Mouse (Mus musculus): ENCODE data around the gene Olfr1290. TPM values are rescaled to one million over a fixed set of nuclear protein-coding genes. Genes with fewer than 3 reads are reported as not detected.

Gene Olfr1290
- not detected in 2 replicates for polyA plus RNA-seq (2015; fragmentation: Nextera tagmentation; extraction: Ambion mirVana)

GRCm38 (mm10) chr2:111493729-111494128 is at the start of gene Olfr1290:
Gene Olfr1290 (minus strand): TSS chr2:111493829.
- Histone ChIP-seq H3K9me3 (no peaks in the 10 kb centered on the region), H3K4me2 (no peak within 1 kb of the TSS), H3K9ac (no peak within 1 kb of the TSS), H3K36me3 (no peaks in the 10 kb centered on the region), H3K4me1 (no peaks in the 10 kb centered on the region), H3K27me3 (no peaks in the 10 kb centered on the region), H3K27ac (no peak within 1 kb of the TSS), H3K4me3 (no peak within 1 kb of the TSS)
- WGBS = 74% methylated on average over 5 of the region's 5 CpGs
- no peak for ATAC-seq (ENCODE audit: insufficient number of reproducible peaks, insufficient read depth, low FRiP score, low TSS enrichment, low read depth)

DNA sequence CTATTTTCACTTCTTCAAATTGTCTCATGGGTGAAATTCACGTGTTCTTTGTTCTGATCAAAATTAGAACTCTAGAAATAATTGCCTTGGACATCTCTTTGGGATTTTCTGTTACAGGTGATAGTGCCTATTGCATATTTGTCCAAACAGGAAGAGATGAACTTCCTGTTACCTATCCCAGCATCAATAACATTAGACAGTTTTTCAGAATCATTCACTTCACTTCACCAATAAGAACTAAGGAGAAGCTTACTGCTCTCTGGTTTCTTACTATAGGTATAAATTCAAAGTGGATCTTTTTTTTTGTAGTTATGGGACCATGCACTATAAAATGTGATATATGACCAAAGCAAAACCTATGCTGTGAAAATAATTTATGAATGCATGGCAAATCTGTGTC is 46.6 kb upstream of the Olfr1290 start, which contains the start of gene Olfr1294:
Gene Olfr1294, minus strand, starts transcription at position 101 of the 400 bp plus-strand sequence.
- no peak for ATAC-seq (ENCODE audit: insufficient number of reproducible peaks, insufficient read depth, low FRiP score, low TSS enrichment, low read depth)
- Histone ChIP-seq H3K4me2 (no peak within 1 kb of the TSS), H3K4me3 (no peak within 1 kb of the TSS), H3K9ac (no peak within 1 kb of the TSS), H3K27me3 (no peaks in the 10 kb centered on the region), H3K4me1 (no peaks in the 10 kb centered on the region), H3K36me3 (no peaks in the 10 kb centered on the region), H3K9me3 (no peaks in the 10 kb centered on the region), H3K27ac (no peak within 1 kb of the TSS)
- WGBS = 45% methylated on average over 1 of the region's 1 CpGs

- no peak for ATAC-seq (ENCODE audit: insufficient number of reproducible peaks, insufficient read depth, low FRiP score, low TSS enrichment, low read depth)
- no peak within 1 kb of the TSS for H3K4me2 ChIP-seq
- H3K27me3 ChIP-seq = no peaks in the 10 kb centered on the region
- no peaks in the 10 kb centered on the region for H3K4me1 ChIP-seq
- 85% methylated on average over 1 of the region's 1 CpGs for WGBS
- H3K36me3 ChIP-seq = no peaks in the 10 kb centered on the region
- H3K27ac ChIP-seq = no peak within 1 kb of the TSS
- H3K4me3 ChIP-seq = no peak within 1 kb of the TSS
- no peak within 1 kb of the TSS for H3K9ac ChIP-seq
- peaks cover 3% of the 10 kb centered on the region; the same call in 1 of the 2 replicates for H3K9me3 ChIP-seq
Measured at GRCm38 (mm10) chr2:111524903-111525302, 31.3 kb upstream of the Olfr1290 start, which contains the start of gene Olfr1293-ps. Gene Olfr1293-ps (plus strand): TSS chr2:111525203.

- ATAC-seq (ENCODE audit: insufficient number of reproducible peaks, insufficient read depth, low FRiP score, low TSS enrichment, low read depth) = no peak
- whole genome bisulfite sequencing = 83% methylated on average over 10 of the region's 10 CpGs
- no peak overlapping the region for H3K4me3 ChIP-seq
Measured at GRCm38 (mm10) chr2:111517451-111517850, 23.8 kb upstream of the Olfr1290 start.

GRCm38 (mm10) chr2:111496880-111497279 is 3.3 kb upstream of the Olfr1290 start, which contains the start of gene Olfr1291-ps1:
Gene Olfr1291-ps1 (plus strand): TSS chr2:111497180.
- 91% methylated on average over 3 of the region's 3 CpGs for WGBS
- ATAC-seq (ENCODE audit: insufficient number of reproducible peaks, insufficient read depth, low FRiP score, low TSS enrichment, low read depth) = no peak

More at GRCm38 (mm10) chr2:111517451-111517850, 23.8 kb upstream of the Olfr1290 start:
- no peak overlapping the region for H3K4me2 ChIP-seq
- no peak overlapping the region for H3K9ac ChIP-seq
- no peaks in the 10 kb centered on the region for H3K27me3 ChIP-seq
- no peaks in the 10 kb centered on the region for H3K36me3 ChIP-seq
- no peaks in the 10 kb centered on the region for H3K4me1 ChIP-seq
- H3K27ac ChIP-seq = no peak overlapping the region
- H3K9me3 ChIP-seq = peaks cover 3% of the 10 kb centered on the region; the same call in 1 of the 2 replicates

DNA sequence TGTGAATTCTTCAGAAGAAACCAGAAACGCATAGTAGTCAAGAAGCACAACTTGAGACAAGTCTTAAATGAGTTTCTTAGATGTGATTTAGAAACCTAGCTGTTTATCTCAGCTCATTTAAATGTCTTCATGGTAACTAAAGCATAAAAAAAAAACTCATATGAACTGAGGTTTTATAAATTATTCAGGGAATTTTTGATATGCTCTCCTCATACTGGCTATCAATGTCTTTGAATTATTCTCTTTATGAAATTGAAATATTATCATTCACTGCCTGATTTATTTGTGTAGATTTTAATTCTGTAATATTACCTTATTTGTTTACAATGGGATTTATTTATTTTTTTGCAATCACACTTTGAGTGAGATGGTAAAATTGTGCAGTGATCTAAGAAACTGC is 13.1 kb downstream of the Olfr1290 start, which contains the start of gene Olfr1289:
Gene Olfr1289, plus strand, starts transcription at position 301 of the 400 bp plus-strand sequence.
- 76% methylated on average over 1 of the region's 1 CpGs for WGBS
- no peak for ATAC-seq (ENCODE audit: insufficient number of reproducible peaks, insufficient read depth, low FRiP score, low TSS enrichment, low read depth)
- Histone ChIP-seq H3K27ac (no peak within 1 kb of the TSS), H3K4me2 (no peak within 1 kb of the TSS), H3K9me3 (no peaks in the 10 kb centered on the region), H3K9ac (no peak within 1 kb of the TSS), H3K4me1 (no peaks in the 10 kb centered on the region), H3K36me3 (no peaks in the 10 kb centered on the region), H3K27me3 (no peaks in the 10 kb centered on the region), H3K4me3 (no peak within 1 kb of the TSS)

More at GRCm38 (mm10) chr2:111496880-111497279, 3.3 kb upstream of the Olfr1290 start, which contains the start of gene Olfr1291-ps1:
- Histone ChIP-seq H3K9ac (no peak within 1 kb of the TSS), H3K4me2 (no peak within 1 kb of the TSS), H3K27me3 (no peaks in the 10 kb centered on the region), H3K4me1 (no peaks in the 10 kb centered on the region), H3K27ac (no peak within 1 kb of the TSS), H3K9me3 (no peaks in the 10 kb centered on the region), H3K36me3 (no peaks in the 10 kb centered on the region), H3K4me3 (no peak within 1 kb of the TSS)

GRCm38 (mm10) chr2:111473801-111474200 is 19.8 kb downstream of the Olfr1290 start, which contains the start of gene Olfr1288:
Gene Olfr1288 (plus strand): TSS chr2:111474101.
- H3K27ac ChIP-seq = no peak within 1 kb of the TSS
- no peaks in the 10 kb centered on the region for H3K9me3 ChIP-seq
- ATAC-seq (ENCODE audit: insufficient number of reproducible peaks, insufficient read depth, low FRiP score, low TSS enrichment, low read depth) = no peak
- H3K4me2 ChIP-seq = no peak within 1 kb of the TSS
- H3K27me3 ChIP-seq = no peaks in the 10 kb centered on the region
- WGBS = 92% methylated on average over 1 of the region's 1 CpGs
- H3K36me3 ChIP-seq = no peaks in the 10 kb centered on the region
- H3K9ac ChIP-seq = no peak within 1 kb of the TSS
- H3K4me3 ChIP-seq = no peak within 1 kb of the TSS
- H3K4me1 ChIP-seq = no peaks in the 10 kb centered on the region

DNA sequence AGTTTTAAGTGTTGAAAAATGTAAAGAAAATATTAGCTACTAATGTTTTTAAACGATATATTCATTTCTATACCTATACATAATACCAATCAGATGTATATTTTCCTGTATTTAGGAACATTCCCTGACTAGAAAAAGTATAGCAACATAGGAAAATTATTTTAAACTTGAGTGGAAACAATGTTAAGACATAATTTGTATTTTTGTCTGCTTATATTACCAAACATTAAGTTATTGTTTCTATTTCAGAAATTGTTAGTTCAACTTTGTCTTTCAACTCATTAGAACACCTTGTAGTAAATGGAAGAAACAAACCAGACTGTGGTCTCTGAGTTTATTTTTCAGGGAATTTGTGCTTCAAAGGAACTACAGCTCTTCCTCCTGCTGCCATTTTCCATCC is 44.8 kb downstream of the Olfr1290 start, which contains the start of gene Olfr1287:
Gene Olfr1287, plus strand, starts transcription at position 301 of the 400 bp plus-strand sequence.
- WGBS = 68% methylated on average over 1 of the region's 1 CpGs
- Histone ChIP-seq H3K4me3 (no peak within 1 kb of the TSS), H3K9me3 (no peaks in the 10 kb centered on the region), H3K27me3 (no peaks in the 10 kb centered on the region), H3K36me3 (no peaks in the 10 kb centered on the region), H3K4me1 (no peaks in the 10 kb centered on the region), H3K9ac (no peak within 1 kb of the TSS), H3K4me2 (no peak within 1 kb of the TSS), H3K27ac (no peak within 1 kb of the TSS)
- no peak for ATAC-seq (ENCODE audit: insufficient number of reproducible peaks, insufficient read depth, low FRiP score, low TSS enrichment, low read depth)

Other genes with a start within 250 kb of the Olfr1290 start
- gene Olfr1276, start 239.3 kb downstream of the Olfr1290 start, polyA plus RNA-seq (2015; fragmentation: Nextera tagmentation; extraction: Ambion mirVana) = not detected in 2 replicates
- gene Olfr1277, start 219.7 kb downstream of the Olfr1290 start, polyA plus RNA-seq (2015; fragmentation: Nextera tagmentation; extraction: Ambion mirVana) = not detected in 2 replicates
- not detected in 2 replicates for gene Olfr1278, start 203.7 kb downstream of the Olfr1290 start, polyA plus RNA-seq (2015; fragmentation: Nextera tagmentation; extraction: Ambion mirVana)
- not detected in 2 replicates for gene Olfr1279, start 193.2 kb downstream of the Olfr1290 start, polyA plus RNA-seq (2015; fragmentation: Nextera tagmentation; extraction: Ambion mirVana)
- not detected in 2 replicates for gene Olfr1280, start 179.8 kb downstream of the Olfr1290 start, polyA plus RNA-seq (2015; fragmentation: Nextera tagmentation; extraction: Ambion mirVana)
- not detected in 2 replicates for gene Olfr1281, start 167.3 kb downstream of the Olfr1290 start, polyA plus RNA-seq (2015; fragmentation: Nextera tagmentation; extraction: Ambion mirVana)
- not detected in 2 replicates for gene Olfr1282, start 157.8 kb downstream of the Olfr1290 start, polyA plus RNA-seq (2015; fragmentation: Nextera tagmentation; extraction: Ambion mirVana)
- gene Olfr1283, start 127.0 kb downstream of the Olfr1290 start, polyA plus RNA-seq (2015; fragmentation: Nextera tagmentation; extraction: Ambion mirVana) = not detected in 2 replicates
- gene Olfr1284, start 118.3 kb downstream of the Olfr1290 start, polyA plus RNA-seq (2015; fragmentation: Nextera tagmentation; extraction: Ambion mirVana) = not detected in 2 replicates
- gene Olfr1286, start 70.7 kb downstream of the Olfr1290 start, polyA plus RNA-seq (2015; fragmentation: Nextera tagmentation; extraction: Ambion mirVana) = not detected in 2 replicates
- gene Olfr1287, start 44.7 kb downstream of the Olfr1290 start, polyA plus RNA-seq (2015; fragmentation: Nextera tagmentation; extraction: Ambion mirVana) = not detected in 2 replicates
- gene Olfr1288, start 19.7 kb downstream of the Olfr1290 start, polyA plus RNA-seq (2015; fragmentation: Nextera tagmentation; extraction: Ambion mirVana) = not detected in 2 replicates
- gene Olfr1289, start 13.0 kb downstream of the Olfr1290 start, polyA plus RNA-seq (2015; fragmentation: Nextera tagmentation; extraction: Ambion mirVana) = not detected in 2 replicates
- gene Olfr1291-ps1, start 3.4 kb upstream of the Olfr1290 start, polyA plus RNA-seq (2015; fragmentation: Nextera tagmentation; extraction: Ambion mirVana) = not detected in 2 replicates
- gene Olfr1293-ps, start 31.4 kb upstream of the Olfr1290 start, polyA plus RNA-seq (2015; fragmentation: Nextera tagmentation; extraction: Ambion mirVana) = not detected in 2 replicates
- gene Olfr1294, start 46.5 kb upstream of the Olfr1290 start, polyA plus RNA-seq (2015; fragmentation: Nextera tagmentation; extraction: Ambion mirVana) = not detected in 2 replicates
- gene Olfr1295, start 75.9 kb upstream of the Olfr1290 start, polyA plus RNA-seq (2015; fragmentation: Nextera tagmentation; extraction: Ambion mirVana) = not detected in 2 replicates
- not detected in 2 replicates for gene Olfr1297, start 132.7 kb upstream of the Olfr1290 start, polyA plus RNA-seq (2015; fragmentation: Nextera tagmentation; extraction: Ambion mirVana)
- gene Olfr1298, start 155.4 kb upstream of the Olfr1290 start, polyA plus RNA-seq (2015; fragmentation: Nextera tagmentation; extraction: Ambion mirVana) = not detected in 2 replicates
- not detected in 2 replicates for gene Olfr1299, start 167.6 kb upstream of the Olfr1290 start, polyA plus RNA-seq (2015; fragmentation: Nextera tagmentation; extraction: Ambion mirVana)

Data from embryonic facial prominence, embryonic 13.5 days (tissue).